Mouse (Mus musculus): ENCODE results near the gene Cmah. TPM values are rescaled to one million over a fixed set of nuclear protein-coding genes. Genes with fewer than 3 reads are reported as not detected.
A peak's percentile ranks its signal among the peaks of the same experiment; 100 is the strongest.
"Not testable (repeated sequence)": the region's sequence is repeated elsewhere in the genome, so short reads cannot be mapped to it uniquely, and the experiment has no call there.

The Cmah gene
- polyA plus RNA-seq, 2 experiments from 2014 or later: 44.0 to 44.5 TPM

GRCm38 (mm10) chr13:24342091-24342490 is 14.9 kb downstream of the Cmah start:
- no peak for ATAC-seq

- ATAC-seq: no peak
Measured at GRCm38 (mm10) chr13:24353004-24353403, 25.8 kb downstream of the Cmah start.

- no peak for ATAC-seq
Measured at GRCm38 (mm10) chr13:24354751-24355150, 27.5 kb downstream of the Cmah start.

- ATAC-seq: no peak
Measured at GRCm38 (mm10) chr13:24359181-24359580, 32.0 kb downstream of the Cmah start.

DNA sequence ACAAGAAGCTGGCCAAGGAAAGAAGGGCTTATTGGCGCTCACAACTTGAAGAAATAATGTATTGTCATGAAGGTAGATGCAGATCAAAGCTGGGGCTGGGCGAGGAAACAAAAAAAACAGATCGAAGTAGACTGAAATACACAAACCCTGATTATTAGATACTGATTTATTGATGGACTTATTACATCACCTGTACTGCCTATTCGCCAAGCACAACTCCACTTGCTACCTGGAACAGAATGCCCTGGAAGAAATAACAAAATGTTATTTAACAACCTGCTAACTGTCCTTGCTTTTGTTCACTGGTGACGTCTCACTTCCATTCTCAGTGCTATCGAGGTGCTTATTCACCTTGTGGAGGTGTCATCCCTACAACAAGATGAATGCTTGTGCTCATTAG is 38.0 kb downstream of the Cmah start:
- no peak for ATAC-seq

GRCm38 (mm10) chr13:24372893-24373599 is 45.8 kb downstream of the Cmah start:
- no peak for ATAC-seq

- ATAC-seq: not testable (repeated sequence)
Measured at GRCm38 (mm10) chr13:24374606-24375005, 47.4 kb downstream of the Cmah start.

- ATAC-seq: peak; percentile 76
Measured at GRCm38 (mm10) chr13:24375320-24376203, 48.4 kb downstream of the Cmah start.

GRCm38 (mm10) chr13:24380713-24381112 is 53.5 kb downstream of the Cmah start:
- ATAC-seq: no peak

GRCm38 (mm10) chr13:24383885-24384284 is 56.7 kb downstream of the Cmah start:
- ATAC-seq: no peak

DNA sequence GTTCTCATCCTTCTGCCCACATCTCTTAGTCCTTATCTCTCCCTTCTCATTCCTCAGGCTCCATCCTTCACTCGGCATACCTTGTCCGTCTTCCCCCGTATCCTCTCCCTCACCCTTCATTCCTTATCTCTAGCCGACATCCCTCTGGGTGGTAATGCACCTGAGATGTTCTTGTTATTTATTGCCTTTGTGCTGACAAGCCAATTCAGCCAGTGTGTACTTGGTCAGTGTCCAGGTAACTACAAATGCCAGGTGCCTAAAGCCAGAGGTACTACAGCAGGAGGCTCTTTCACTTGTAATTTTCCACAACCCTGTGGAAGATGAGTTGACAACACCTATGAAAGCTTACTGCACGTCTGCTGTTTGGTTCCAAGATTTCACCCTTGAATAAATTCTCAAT is 64.7 kb downstream of the Cmah start:
- no peak for ATAC-seq

DNA sequence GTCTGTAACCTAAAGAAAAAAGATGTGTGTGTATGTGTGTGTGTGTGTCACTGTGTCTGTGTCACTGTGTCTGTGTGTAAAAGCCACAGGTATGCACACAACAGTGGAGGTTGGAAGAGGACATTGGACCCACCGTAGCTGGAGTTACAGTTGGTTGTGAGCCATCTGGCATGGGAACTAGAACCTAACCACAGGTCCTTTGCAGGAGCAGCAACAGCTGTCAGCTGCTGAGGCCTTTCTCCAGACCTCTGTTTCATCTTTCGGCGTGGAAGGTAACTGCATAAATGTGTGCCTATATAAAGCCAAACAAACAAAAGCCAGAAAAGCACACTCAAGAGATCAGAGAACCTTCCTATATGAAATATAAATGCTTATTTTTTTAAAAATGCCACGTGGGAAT is 65.5 kb downstream of the Cmah start:
- ATAC-seq: no peak

- no peak for ATAC-seq
Measured at GRCm38 (mm10) chr13:24393055-24393454, 65.9 kb downstream of the Cmah start.

- no peak for ATAC-seq
Measured at GRCm38 (mm10) chr13:24395815-24396214, 68.6 kb downstream of the Cmah start.

- ATAC-seq: no peak
Measured at GRCm38 (mm10) chr13:24397181-24397580, 70.0 kb downstream of the Cmah start.

DNA sequence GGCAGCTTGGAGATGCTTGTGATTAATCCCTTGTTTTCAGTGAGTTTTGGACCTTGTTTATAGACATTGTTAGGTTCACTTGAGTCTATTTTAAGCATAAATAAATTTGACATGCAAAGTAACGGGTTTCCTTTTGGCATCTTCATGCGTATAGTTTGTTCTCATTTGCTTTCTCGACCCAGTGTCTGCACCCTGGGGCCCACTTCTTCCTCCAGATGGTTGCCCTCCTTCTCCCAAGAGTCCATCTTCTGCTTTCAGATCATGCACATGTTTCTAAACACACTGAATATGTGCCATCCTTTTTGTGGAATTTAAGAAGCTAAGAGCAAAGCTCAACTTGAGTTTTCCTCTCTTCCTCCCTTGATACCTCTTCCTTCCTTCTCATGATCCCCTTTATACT is 71.3 kb downstream of the Cmah start:
- no peak for ATAC-seq

- ATAC-seq: not testable (repeated sequence)
Measured at GRCm38 (mm10) chr13:24401821-24402220, 74.6 kb downstream of the Cmah start.

- ATAC-seq: no peak
Measured at GRCm38 (mm10) chr13:24403054-24403453, 75.8 kb downstream of the Cmah start.

DNA sequence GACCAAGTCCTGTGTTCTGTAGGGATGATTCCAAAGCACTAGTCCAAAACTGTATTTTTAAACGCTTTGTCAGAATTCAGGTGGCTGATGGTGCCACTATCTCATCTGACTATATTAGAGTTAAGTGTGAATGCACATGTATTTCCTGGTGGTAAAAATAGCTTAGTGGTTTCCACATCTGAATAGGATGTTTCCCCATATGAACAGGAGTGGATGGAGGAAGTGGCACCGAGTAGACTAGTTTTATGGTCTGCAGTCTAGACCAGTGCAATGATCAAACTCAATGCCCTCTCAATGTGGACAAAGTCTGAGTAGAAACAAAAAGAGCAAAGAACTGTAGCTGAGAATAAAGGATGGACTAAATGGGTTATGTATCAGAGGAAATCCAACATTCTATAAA is 79.6 kb downstream of the Cmah start:
- no peak for ATAC-seq

- ATAC-seq: no peak
Measured at GRCm38 (mm10) chr13:24414635-24415206, 87.5 kb downstream of the Cmah start.

GRCm38 (mm10) chr13:24415506-24416206 is 88.5 kb downstream of the Cmah start:
- peak; percentile 64 for ATAC-seq

- ATAC-seq: peak; percentile 41
Measured at GRCm38 (mm10) chr13:24416409-24416808, 89.2 kb downstream of the Cmah start.

DNA sequence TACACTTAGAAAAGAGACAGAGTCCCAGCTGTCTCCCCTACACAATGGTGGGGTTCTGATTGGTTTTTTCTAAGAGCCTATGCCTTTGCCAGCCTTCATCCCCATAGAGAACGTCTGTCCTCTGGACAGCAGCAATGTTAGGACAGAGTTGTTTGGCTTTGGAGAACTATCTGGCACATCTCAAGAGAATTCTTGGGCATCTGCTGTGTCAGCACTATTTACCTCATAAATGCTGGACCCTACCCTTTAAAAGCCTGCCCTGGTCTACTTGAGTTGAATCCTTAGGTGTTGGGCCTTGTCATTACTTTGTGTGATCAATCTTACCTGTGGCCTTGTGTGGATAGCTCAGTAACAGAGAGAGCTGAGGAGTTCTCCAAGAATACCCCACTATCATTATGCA is 90.8 kb downstream of the Cmah start:
- no peak for ATAC-seq
